Mouse (Mus musculus): ENCODE results near the gene Itgb2l.

GRCm38 (mm10) chr16:96443468-96443867 lies at the start of gene Itgb2l:
- TF ChIP-seq MAFK (IDR thresholded peaks at IDR 0.05; ENCODE audit: insufficient read depth, low read depth, low read length) (no peak), CHD2 (IDR thresholded peaks at IDR 0.05; ENCODE audit: low read depth, low read length) (no peak), HCFC1 (IDR thresholded peaks at IDR 0.05; ENCODE audit: borderline replicate concordance, insufficient read depth, low read length) (no peak)

Measured in ES-E14 (cell line).